Mouse (Mus musculus) kidney, embryonic 16.5 days (tissue): Measurements from ENCODE around the gene March11. TPM values are rescaled to one million over a fixed set of nuclear protein-coding genes. Genes with fewer than 3 reads are reported as not detected.
A peak's percentile ranks its signal among the peaks of the same experiment; 100 is the strongest.

Experiments
- ATAC-seq: fragments of 200-750 bp; cut with Nextera tagmentation; 2 replicates; pipeline ENCODE4 v1.8.0; 2017; ENCODE audit warnings: moderate TSS enrichment; ENCODE audit not compliant: low FRiP score, low TSS enrichment
- H3K27ac ChIP-seq: fragments of 300-500 bp; sonication (generic); 2 replicates; pipeline ENCODE4 v1.5.1; 2014; ENCODE audit warnings: low read length
- H3K27me3 ChIP-seq: fragments of 300-500 bp; sonication (generic); 2 replicates; pipeline ENCODE4 v1.6.1; 2014; ENCODE audit warnings: low read length, control low read depth, mixed read lengths; ENCODE audit not compliant: insufficient read depth
- H3K36me3 ChIP-seq: fragments of 300-500 bp; sonication (generic); 2 replicates; pipeline ENCODE4 v1.6.1; 2014; ENCODE audit warnings: low read length, control low read depth, mixed read lengths; ENCODE audit not compliant: insufficient read depth
- H3K4me1 ChIP-seq: fragments of 300-500 bp; sonication (generic); 2 replicates; pipeline ENCODE4 v1.6.1; 2014; ENCODE audit warnings: low read length, control low read depth, mixed read lengths; ENCODE audit not compliant: insufficient read depth
- H3K4me2 ChIP-seq: fragments of 300-500 bp; sonication (generic); replicated peaks from 2 replicates; pipeline ENCODE4 v1.6.1; 2014; ENCODE audit warnings: low read depth, low read length
- H3K4me3 ChIP-seq: fragments of 300-500 bp; sonication (generic); 2 replicates; pipeline ENCODE4 v1.5.1; 2014; ENCODE audit warnings: mild to moderate bottlenecking, low read length
- H3K9ac ChIP-seq: fragments of 300-500 bp; sonication (generic); replicated peaks from 2 replicates; pipeline ENCODE4 v1.6.1; 2014; ENCODE audit warnings: low read length
- H3K9me3 ChIP-seq: fragments of 300-500 bp; sonication (generic); 2 replicates; pipeline ENCODE4 v1.6.1; 2016; ENCODE audit warnings: low read length, control low read depth
- WGBS: fragments of 180-500 bp; shearing (Covaris S2); extraction: QIAGEN DNeasy Blood & Tissue Kit; methylation state at CpG from one replicate; pipeline ENCODE4 v1.1.7; 2014; 5-methylcytosine and 5-hydroxymethylcytosine counted together
- polyA plus RNA-seq: library from polyadenylated mRNA; unstranded; fragments of >200 nt; fragmentation: Nextera tagmentation; extraction: Ambion mirVana; gene quantifications from 2 replicates; pipeline ENCODE4 v1.2.1, GENCODE M21; 2015

Gene March11
- polyA plus RNA-seq, 1 experiment from 2014 or later: 0.25 TPM

- Histone ChIP-seq H3K36me3 (no peaks in the 10 kb centered on the region), H3K4me3 (no peak overlapping the region), H3K9me3 (no peaks in the 10 kb centered on the region), H3K27me3 (no peaks in the 10 kb centered on the region), H3K4me2 (no peak overlapping the region), H3K27ac (no peak overlapping the region), H3K4me1 (no peaks in the 10 kb centered on the region), H3K9ac (no peak overlapping the region)
- 76% methylated on average over 2 of the region's 2 CpGs for WGBS
- no peak for ATAC-seq
Measured at GRCm38 (mm10) chr15:26319866-26320265, 11.0 kb downstream of the March11 start.

GRCm38 (mm10) chr15:26320402-26320801 is 11.6 kb downstream of the March11 start:
- Histone ChIP-seq H3K27ac (no peak overlapping the region), H3K4me2 (no peak overlapping the region), H3K36me3 (no peaks in the 10 kb centered on the region), H3K4me1 (no peaks in the 10 kb centered on the region), H3K9ac (no peak overlapping the region), H3K27me3 (no peaks in the 10 kb centered on the region), H3K9me3 (no peaks in the 10 kb centered on the region), H3K4me3 (no peak overlapping the region)
- ATAC-seq: no peak
- 88% methylated on average over 3 of the region's 3 CpGs for WGBS

GRCm38 (mm10) chr15:26322804-26323203 is 14.0 kb downstream of the March11 start:
- no peak overlapping the region for H3K27ac ChIP-seq
- ATAC-seq: no peak
- H3K4me2 ChIP-seq: no peak overlapping the region
- H3K36me3 ChIP-seq: no peaks in the 10 kb centered on the region
- no peak overlapping the region for H3K9ac ChIP-seq
- no peak overlapping the region for H3K4me3 ChIP-seq
- H3K9me3 ChIP-seq: no peaks in the 10 kb centered on the region
- no peaks in the 10 kb centered on the region for H3K27me3 ChIP-seq
- H3K4me1 ChIP-seq: no peaks in the 10 kb centered on the region
- 89% methylated on average over 4 of the region's 4 CpGs for WGBS

GRCm38 (mm10) chr15:26327157-26327556 is 18.3 kb downstream of the March11 start:
- no peaks in the 10 kb centered on the region for H3K9me3 ChIP-seq
- no peak overlapping the region for H3K4me3 ChIP-seq
- no peak overlapping the region for H3K4me2 ChIP-seq
- no peak overlapping the region for H3K27ac ChIP-seq
- no peaks in the 10 kb centered on the region for H3K4me1 ChIP-seq
- H3K9ac ChIP-seq: no peak overlapping the region
- H3K36me3 ChIP-seq: no peaks in the 10 kb centered on the region
- no peaks in the 10 kb centered on the region for H3K27me3 ChIP-seq
- WGBS: 69% methylated on average over 1 of the region's 1 CpGs
- ATAC-seq: no peak

GRCm38 (mm10) chr15:26335791-26336190 is 26.9 kb downstream of the March11 start:
- Histone ChIP-seq H3K27ac (0 out of 2 replicates have a peak overlapping the region, but pooled peaks have one; percentile 49), H3K9me3 (no peaks in the 10 kb centered on the region), H3K36me3 (no peaks in the 10 kb centered on the region), H3K9ac (no peak overlapping the region), H3K4me1 (no peaks in the 10 kb centered on the region), H3K4me2 (no peak overlapping the region), H3K4me3 (no peak overlapping the region), H3K27me3 (no peaks in the 10 kb centered on the region)
- peak; percentile 57; the same call in 1 of the 2 replicates for ATAC-seq
- WGBS: 76% methylated on average over 3 of the region's 3 CpGs

GRCm38 (mm10) chr15:26337775-26338174 is 28.9 kb downstream of the March11 start:
- no peaks in the 10 kb centered on the region for H3K4me1 ChIP-seq
- 82% methylated on average over 2 of the region's 2 CpGs for WGBS
- ATAC-seq: no peak

GRCm38 (mm10) chr15:26338343-26338742 is 29.5 kb downstream of the March11 start:
- no peak overlapping the region for H3K4me3 ChIP-seq
- no peak overlapping the region for H3K27ac ChIP-seq
- H3K27me3 ChIP-seq: no peaks in the 10 kb centered on the region
- ATAC-seq: no peak
- no peak overlapping the region for H3K9ac ChIP-seq
- WGBS: 69% methylated on average over 4 of the region's 4 CpGs
- H3K4me2 ChIP-seq: no peak overlapping the region
- no peaks in the 10 kb centered on the region for H3K9me3 ChIP-seq
- H3K36me3 ChIP-seq: no peaks in the 10 kb centered on the region
- H3K4me1 ChIP-seq: no peaks in the 10 kb centered on the region

More at GRCm38 (mm10) chr15:26337775-26338174, 28.9 kb downstream of the March11 start:
- H3K4me2 ChIP-seq: no peak overlapping the region
- H3K27ac ChIP-seq: no peak overlapping the region
- H3K27me3 ChIP-seq: no peaks in the 10 kb centered on the region
- no peaks in the 10 kb centered on the region for H3K9me3 ChIP-seq
- H3K9ac ChIP-seq: no peak overlapping the region
- no peaks in the 10 kb centered on the region for H3K36me3 ChIP-seq
- H3K4me3 ChIP-seq: no peak overlapping the region

GRCm38 (mm10) chr15:26340490-26340889 is 31.6 kb downstream of the March11 start:
- peak; percentile 77; the same call in 1 of the 2 replicates for ATAC-seq
- Histone ChIP-seq H3K4me3 (no peak overlapping the region), H3K4me1 (no peaks in the 10 kb centered on the region), H3K4me2 (peak overlapping the region; percentile 15; the same call in 1 of the 2 replicates), H3K9me3 (no peaks in the 10 kb centered on the region), H3K27me3 (no peaks in the 10 kb centered on the region), H3K9ac (no peak overlapping the region), H3K27ac (peak overlapping the region; percentile 75), H3K36me3 (no peaks in the 10 kb centered on the region)
- 73% methylated on average over 11 of the region's 11 CpGs for WGBS

GRCm38 (mm10) chr15:26340966-26341365 is 32.1 kb downstream of the March11 start:
- Histone ChIP-seq H3K4me2 (no peak overlapping the region), H3K27ac (no peak overlapping the region), H3K36me3 (no peaks in the 10 kb centered on the region), H3K4me3 (no peak overlapping the region), H3K9ac (no peak overlapping the region), H3K9me3 (no peaks in the 10 kb centered on the region), H3K27me3 (no peaks in the 10 kb centered on the region), H3K4me1 (no peaks in the 10 kb centered on the region)
- peak; percentile 65 for ATAC-seq
- 63% methylated on average over 6 of the region's 6 CpGs for WGBS

- 93% methylated on average over 5 of the region's 5 CpGs for whole genome bisulfite sequencing
- H3K36me3 ChIP-seq: no peaks in the 10 kb centered on the region
- H3K4me3 ChIP-seq: no peak overlapping the region
- no peak overlapping the region for H3K27ac ChIP-seq
- ATAC-seq: no peak
- H3K4me2 ChIP-seq: no peak overlapping the region
- H3K9me3 ChIP-seq: no peaks in the 10 kb centered on the region
- H3K4me1 ChIP-seq: no peaks in the 10 kb centered on the region
- no peak overlapping the region for H3K9ac ChIP-seq
- no peaks in the 10 kb centered on the region for H3K27me3 ChIP-seq
Measured at GRCm38 (mm10) chr15:26344329-26344728, 35.5 kb downstream of the March11 start.
